Mouse (Mus musculus) lung, postnatal 0 days (tissue): ENCODE measurements at regions not wholly inside any gene's neighbourhood (a gene's known extent, or its start where the extent isn't known, plus 50 kb on each side); places are given as distances from the start of the nearest gene placed in this dataset.

Experiments used
- CTCF ChIP-seq: IDR thresholded peaks from 2 replicates; pipeline ENCODE4 v1.5.1; 2016; ENCODE audit warnings: antibody characterized with exemption, mild to moderate bottlenecking
- EP300 ChIP-seq: IDR thresholded peaks from 2 replicates; pipeline ENCODE4 v1.6.1; 2016; ENCODE audit warnings: antibody characterized with exemption, mild to moderate bottlenecking, control low read depth

DNA sequence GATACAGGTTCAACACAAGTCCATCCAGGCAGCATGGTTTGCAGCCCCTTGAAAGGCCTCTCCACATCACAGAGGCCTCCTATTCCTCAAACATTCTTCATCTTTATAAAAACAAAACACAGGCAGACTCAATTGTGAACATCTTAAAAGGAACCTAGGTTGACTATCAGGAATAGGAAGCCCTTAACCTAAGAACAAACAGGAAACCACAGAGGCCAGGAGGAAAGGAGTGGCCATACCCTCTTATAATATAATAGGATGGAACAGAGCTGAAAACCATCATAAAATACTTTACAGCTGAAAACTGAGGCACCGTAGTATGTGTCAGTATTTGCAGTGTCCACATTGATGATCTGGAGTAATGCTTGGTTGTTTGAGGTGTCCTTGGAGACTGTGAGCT lies 1044.4 kb upstream of the Zfp386 start:
- TF ChIP-seq CTCF (no peak), EP300 (no peak)
